Mouse (Mus musculus): ENCODE measurements around the gene Rasgrp4. TPM values are rescaled to one million over a fixed set of nuclear protein-coding genes. Genes with fewer than 3 reads are reported as not detected.

Rasgrp4 gene
- total and polyA plus RNA-seq, 3 experiments: 0.46 to 1.9 TPM; not detected in 1

DNA sequence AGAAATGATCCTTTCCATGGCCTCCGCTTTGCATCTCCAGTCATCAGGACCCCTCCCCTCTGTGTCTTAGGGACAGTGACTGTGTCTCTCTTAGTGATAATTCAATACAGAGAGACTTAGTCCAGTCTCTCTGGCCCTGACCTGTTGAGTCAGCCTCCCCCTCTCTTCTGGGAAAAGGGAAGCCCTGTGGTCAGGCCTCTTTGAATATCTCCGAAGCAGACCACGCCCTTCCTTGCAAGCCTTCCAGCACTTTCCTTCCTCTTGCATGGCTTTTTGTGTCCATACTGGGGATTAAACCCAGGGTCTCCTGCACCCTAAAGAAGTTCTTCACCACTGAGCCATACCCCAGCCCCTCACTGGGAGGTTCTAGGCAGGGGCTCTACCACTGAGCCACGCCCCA lies 9.4 kb downstream of the Rasgrp4 start:
- Histone ChIP-seq H3K4me3 (ENCODE audit: control insufficient read depth in 1 of 2, insufficient read depth in 1 of 2, low read depth in 2 of 2, low read length in 2 of 2) (peak overlapping the region; percentile 10 to 48; a peak in 3 of 4 replicates), H3K9me3 (replicated peaks; ENCODE audit: insufficient read depth, low read length) (no peaks in the 10 kb centered on the region), H3K27me3 (ENCODE audit: control insufficient read depth in 1 of 2, insufficient read depth in 2 of 2, low read length in 2 of 2) (no peaks in the 10 kb centered on the region), H3K27ac (ENCODE audit: control insufficient read depth, low read depth, low read length) (peak overlapping the region; percentile 24), H3K36me3 (ENCODE audit: control insufficient read depth in 1 of 2, insufficient read depth in 2 of 2, low read length in 2 of 2) (peaks cover 0 to 6% of the 10 kb centered on the region in 2 experiments; a peak in 2 of 4 replicates), H3K79me2 (ENCODE audit: control insufficient read depth, insufficient read depth, low read length, poor library complexity) (no peaks in the 10 kb centered on the region), H3K9ac (ENCODE audit: control insufficient read depth, low read depth, low read length, poor library complexity, severe bottlenecking) (peak overlapping the region; percentile 23), H3K4me1 (ENCODE audit: control insufficient read depth in 1 of 2, insufficient read depth in 2 of 2, low read length in 2 of 2) (peaks cover 5 to 16% of the 10 kb centered on the region in 2 experiments)
- TF ChIP-seq EP300 (IDR thresholded peaks at IDR 0.05; ENCODE audit: low read depth in 1 of 2, low read length in 2 of 2): peak; percentile 29 to 41; a peak in 2 of 4 replicates
- TF ChIP-seq MXI1 (IDR thresholded peaks at IDR 0.05; ENCODE audit: low read depth, low read length): peak; percentile 35; the same call in 1 of the 2 replicates
- no peak for TF ChIP-seq RAD21 (IDR thresholded peaks at IDR 0.05; ENCODE audit: low read depth, low read length)
- TF ChIP-seq ZC3H11A (IDR thresholded peaks at IDR 0.05; ENCODE audit: low read depth, low read length): no peak
- TF ChIP-seq MAZ (IDR thresholded peaks at IDR 0.05; ENCODE audit: low read depth, low read length): 0 out of 2 replicates have a peak, but pooled peaks have one; percentile 51
- DNase-seq (ENCODE audit: low read depth, low spot score): peak; percentile 77

DNA sequence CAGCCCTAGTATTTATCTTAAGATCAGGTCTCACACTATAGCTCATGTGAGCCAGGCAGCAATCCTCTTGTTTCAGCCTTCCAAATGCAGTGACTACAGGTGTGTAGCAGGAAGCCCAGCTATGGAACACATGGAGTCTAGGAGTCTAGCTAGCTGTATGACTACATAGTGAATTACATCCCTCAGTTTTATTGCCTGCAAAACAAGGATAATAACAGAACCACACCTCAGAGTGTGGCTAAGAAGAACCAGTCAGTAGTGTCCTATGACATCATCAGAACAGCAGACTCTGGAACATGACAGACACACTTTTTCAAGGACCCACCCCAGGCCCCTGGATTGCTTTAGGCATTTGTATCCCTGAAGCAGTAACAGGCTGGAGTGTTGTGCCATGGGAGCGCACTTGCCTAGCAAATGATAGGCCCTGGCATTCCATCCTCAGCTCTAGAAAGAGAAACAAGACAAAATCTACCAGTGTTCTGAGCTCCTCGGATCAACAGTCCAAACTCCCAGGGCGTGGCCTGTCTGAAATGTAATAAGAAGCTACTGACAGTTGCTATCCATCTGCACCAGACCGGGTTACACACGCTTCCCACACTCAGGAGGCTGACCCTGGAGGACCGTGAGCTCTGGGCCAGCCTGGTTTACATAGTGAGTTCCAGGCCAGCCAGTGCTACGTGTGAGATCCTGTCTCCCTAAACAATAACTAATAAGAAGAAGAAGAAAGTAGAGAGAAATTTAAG lies 12.1 kb downstream of the Rasgrp4 start:
- Histone ChIP-seq H3K27me3 (ENCODE audit: control insufficient read depth in 1 of 2, insufficient read depth in 2 of 2, low read length in 2 of 2) (no peaks in the 10 kb centered on the region), H3K9me3 (replicated peaks; ENCODE audit: insufficient read depth, low read length) (no peaks in the 10 kb centered on the region), H3K9ac (ENCODE audit: control insufficient read depth, low read depth, low read length, poor library complexity, severe bottlenecking) (no peak overlapping the region), H3K27ac (ENCODE audit: control insufficient read depth, low read depth, low read length) (no peak overlapping the region), H3K4me3 (ENCODE audit: control insufficient read depth in 1 of 2, insufficient read depth in 1 of 2, low read depth in 2 of 2, low read length in 2 of 2) (no peak overlapping the region), H3K79me2 (ENCODE audit: control insufficient read depth, insufficient read depth, low read length, poor library complexity) (no peaks in the 10 kb centered on the region), H3K4me1 (ENCODE audit: control insufficient read depth in 1 of 2, insufficient read depth in 2 of 2, low read length in 2 of 2) (peaks cover 5 to 16% of the 10 kb centered on the region in 2 experiments), H3K36me3 (ENCODE audit: control insufficient read depth in 1 of 2, insufficient read depth in 2 of 2, low read length in 2 of 2) (peaks cover 0 to 6% of the 10 kb centered on the region in 2 experiments; a peak in 2 of 4 replicates)
- no peak for TF ChIP-seq CHD1 (IDR thresholded peaks at IDR 0.05; ENCODE audit: low read depth, low read length)
- no peak for TF ChIP-seq SMC3 (IDR thresholded peaks at IDR 0.05; ENCODE audit: low read depth, low read length)
- TF ChIP-seq NRF1 (IDR thresholded peaks at IDR 0.05; ENCODE audit: insufficient read depth, low read depth, low read length, poor library complexity, severe bottlenecking): no peak
- no peak for TF ChIP-seq RAD21 (IDR thresholded peaks at IDR 0.05; ENCODE audit: low read depth, low read length)
- no peak for TF ChIP-seq TCF12 (IDR thresholded peaks at IDR 0.05; ENCODE audit: low read depth, low read length)
- TF ChIP-seq ETS1 (IDR thresholded peaks at IDR 0.05; ENCODE audit: low read depth, low read length): no peak
- no peak for TF ChIP-seq MAFK (IDR thresholded peaks at IDR 0.05; ENCODE audit: borderline replicate concordance, low read depth, low read length)
- no peak for TF ChIP-seq SIN3A (IDR thresholded peaks at IDR 0.05; ENCODE audit: low read length)
- TF ChIP-seq TAL1 (IDR thresholded peaks at IDR 0.05; ENCODE audit: low read length): no peak
- DNase-seq (ENCODE audit: low read depth, low spot score): no peak
